Mouse (Mus musculus) induced T-regulatory cell, adult 2 months (primary cell): Measurements from ENCODE around the gene Mex3d.
A peak's percentile ranks its signal among the peaks of the same experiment; 100 is the strongest.
"Not testable (repeated sequence)": the region's sequence is repeated elsewhere in the genome, so short reads cannot be mapped to it uniquely, and the experiment has no call there.

Experiments
- DNase-seq: peaks from one replicate; pipeline ENCODE4 v3.0.0-alpha.2; 2012; ENCODE audit warnings: low read depth

Gene Mex3d

GRCm38 (mm10) chr10:80356001-80356682, 31.3 kb downstream of the Mex3d start, which contains the start of gene Plk5:
Plk5 (plus strand) TSS chr10:80356459.
- DNase-seq = no peak

- no peak for DNase-seq
These were observed 32.0 kb downstream of the Mex3d start for GRCm38 (mm10) chr10:80355431-80355830.

GRCm38 (mm10) chr10:80352727-80353126, 34.7 kb downstream of the Mex3d start:
- DNase-seq = no peak

- DNase-seq = no peak
These were observed 35.6 kb downstream of the Mex3d start for GRCm38 (mm10) chr10:80351896-80352295.

- peak; percentile 91 for DNase-seq
These were observed 37.2 kb downstream of the Mex3d start for GRCm38 (mm10) chr10:80350292-80350691.

GRCm38 (mm10) chr10:80348981-80349380, 38.5 kb downstream of the Mex3d start:
- no peak for DNase-seq

GRCm38 (mm10) chr10:80348244-80348781, 39.1 kb downstream of the Mex3d start, which contains the start of gene Adamtsl5:
Adamtsl5 (minus strand) TSS chr10:80348412.
- peak; percentile 86 for DNase-seq

- no peak for DNase-seq
These were observed 39.9 kb downstream of the Mex3d start for GRCm38 (mm10) chr10:80347514-80347967.

GRCm38 (mm10) chr10:80345929-80346328, 41.5 kb downstream of the Mex3d start:
- not testable (repeated sequence) for DNase-seq

- DNase-seq = peak; percentile 49
These were observed 42.3 kb downstream of the Mex3d start for GRCm38 (mm10) chr10:80345122-80345521.

GRCm38 (mm10) chr10:80344131-80344661, 43.3 kb downstream of the Mex3d start:
- peak; percentile 51 for DNase-seq

GRCm38 (mm10) chr10:80343425-80343895, 44.0 kb downstream of the Mex3d start:
- no peak for DNase-seq

GRCm38 (mm10) chr10:80342749-80343424, 44.6 kb downstream of the Mex3d start:
- DNase-seq = peak; percentile 88

GRCm38 (mm10) chr10:80342305-80342748, 45.1 kb downstream of the Mex3d start:
- DNase-seq = no peak

- peak; percentile 53 for DNase-seq
These were observed 45.8 kb downstream of the Mex3d start for GRCm38 (mm10) chr10:80341491-80342304.

- no peak for DNase-seq
These were observed 46.4 kb downstream of the Mex3d start for GRCm38 (mm10) chr10:80341026-80341425.

- peak; percentile 91 for DNase-seq
These were observed 47.3 kb downstream of the Mex3d start for GRCm38 (mm10) chr10:80339941-80340750.

- DNase-seq = peak; percentile 46
These were observed 51.2 kb downstream of the Mex3d start for GRCm38 (mm10) chr10:80336263-80336662.

- DNase-seq = no peak
These were observed 54.9 kb downstream of the Mex3d start for GRCm38 (mm10) chr10:80332525-80332989.
